Mouse (Mus musculus) heart, adult 2 months (tissue): ENCODE results near the gene Bpifc. TPM values are rescaled to one million over a fixed set of nuclear protein-coding genes. Genes with fewer than 3 reads are reported as not detected.

ENCODE experiments used
- DNase-seq, 2 experiments: peaks; one replicate each; pipeline ENCODE4 v3.0.0; 2021
- H3K27ac ChIP-seq: fragments of 200-600 bp; 2 replicates; pipeline ENCODE4 v1.8.1; 2022
- H3K27me3 ChIP-seq: fragments of 200-500 bp; 2 replicates; pipeline ENCODE4 v1.6.1; 2012; ENCODE audit warnings: mild to moderate bottlenecking, low read length, inconsistent platforms, mixed read lengths; ENCODE audit not compliant: control insufficient read depth, insufficient read depth
- H3K36me3 ChIP-seq: fragments of 200-500 bp; 2 replicates; pipeline ENCODE4 v1.6.1; 2012; ENCODE audit warnings: low read length, inconsistent platforms; ENCODE audit not compliant: control insufficient read depth, insufficient read depth
- H3K4me1 ChIP-seq: fragments of 200-500 bp; 2 replicates; pipeline ENCODE4 v1.6.1; 2011; ENCODE audit warnings: low read length; ENCODE audit not compliant: control insufficient read depth, insufficient read depth
- H3K4me3 ChIP-seq: fragments of 200-600 bp; 2 replicates; pipeline ENCODE4 v1.8.1; 2022
- H3K79me2 ChIP-seq: fragments of 200-500 bp; replicated peaks from 2 replicates; pipeline ENCODE4 v1.6.1; 2012; ENCODE audit warnings: mild to moderate bottlenecking, inconsistent platforms, low read length, moderate library complexity, mixed read lengths; ENCODE audit not compliant: control insufficient read depth, insufficient read depth
- H3K9ac ChIP-seq: fragments of 200-500 bp; 2 replicates; pipeline ENCODE4 v1.6.1; 2012; ENCODE audit warnings: low read depth, mild to moderate bottlenecking, control low read depth, inconsistent platforms, low read length, mixed read lengths
- CTCF ChIP-seq: fragments of 200-600 bp; IDR thresholded peaks from 2 replicates; pipeline ENCODE4 v1.8.1; 2022; ENCODE audit warnings: antibody characterized with exemption, mild to moderate bottlenecking, moderate library complexity
- EP300 ChIP-seq: fragments of 200-500 bp; IDR thresholded peaks from 2 replicates; pipeline ENCODE4 v1.6.1; 2011; ENCODE audit warnings: low read depth, low read length, control low read depth; ENCODE audit not compliant: insufficient read depth
- POLR2A ChIP-seq: fragments of 200-500 bp; IDR thresholded peaks from 2 replicates; pipeline ENCODE4 v1.6.1; 2011; ENCODE audit warnings: mild to moderate bottlenecking, low read depth, low read length, control low read depth; ENCODE audit not compliant: insufficient read depth
- WGBS: fragments of 180-500 bp; shearing (Covaris S2); methylation state at CpG from one replicate; pipeline ENCODE4 v1.1.7; 2018; 5-methylcytosine and 5-hydroxymethylcytosine counted together
- intact Hi-C: fragments of 180-260 bp; cut with DNase I; formaldehyde crosslinking; loops from one replicate; pipeline ENCODE4 v1.15.1; 2025
- polyA plus RNA-seq: library from polyadenylated mRNA; depleted of rRNA; stranded (reverse); fragments of >200 nt; gene quantifications from 2 replicates; pipeline ENCODE4 v1.2.3, GENCODE M21; 2012
- total RNA-seq, 2 experiments: library from RNA; stranded (reverse); gene quantifications; 2 replicates each; pipeline ENCODE4 v1.2.3; 2021

Gene Bpifc
- total and polyA plus RNA-seq, 3 experiments = not detected

GRCm38 (mm10) chr10:86050522-86050921 is 38.8 kb upstream of the Bpifc start:
- WGBS = 88% methylated on average over 2 of the region's 2 CpGs
- no peaks in the 10 kb centered on the region for H3K36me3 ChIP-seq

GRCm38 (mm10) chr10:86047786-86048185 is 36.1 kb upstream of the Bpifc start:
- no peaks in the 10 kb centered on the region; the same call in 1 of the 2 replicates for H3K36me3 ChIP-seq
- no peak overlapping the region for H3K27ac ChIP-seq
- WGBS = 76% methylated on average over 9 of the region's 9 CpGs
- H3K4me3 ChIP-seq = no peak overlapping the region
- no peak overlapping the region for H3K9ac ChIP-seq
- no peaks in the 10 kb centered on the region for H3K27me3 ChIP-seq
- intact Hi-C loops = no loop called here
- no peak for TF ChIP-seq EP300
- TF ChIP-seq CTCF = no peak
- no peak for TF ChIP-seq POLR2A
- H3K79me2 ChIP-seq = no peaks in the 10 kb centered on the region
- no peaks in the 10 kb centered on the region for H3K4me1 ChIP-seq
- DNase-seq = no peak

More at GRCm38 (mm10) chr10:86050522-86050921, 38.8 kb upstream of the Bpifc start:
- Histone ChIP-seq H3K27me3 (no peaks in the 10 kb centered on the region), H3K4me1 (no peaks in the 10 kb centered on the region), H3K27ac (no peak overlapping the region), H3K79me2 (no peaks in the 10 kb centered on the region), H3K9ac (no peak overlapping the region), H3K4me3 (no peak overlapping the region)
- TF ChIP-seq EP300 (no peak), POLR2A (no peak), CTCF (no peak)
- no peak for DNase-seq
- intact Hi-C loops = no loop called here

- H3K27me3 ChIP-seq = no peaks in the 10 kb centered on the region
- no peaks in the 10 kb centered on the region for H3K79me2 ChIP-seq
- intact Hi-C loops = no loop called here
- H3K4me3 ChIP-seq = no peak overlapping the region
- H3K27ac ChIP-seq = no peak overlapping the region
- H3K36me3 ChIP-seq = no peaks in the 10 kb centered on the region; the same call in 1 of the 2 replicates
- 100% methylated on average over 1 of the region's 1 CpGs for WGBS
- no peaks in the 10 kb centered on the region for H3K4me1 ChIP-seq
- no peak for DNase-seq
- no peak for TF ChIP-seq EP300
- no peak overlapping the region for H3K9ac ChIP-seq
Measured at GRCm38 (mm10) chr10:86046371-86046770, 34.7 kb upstream of the Bpifc start.

GRCm38 (mm10) chr10:86044066-86044465 is 32.4 kb upstream of the Bpifc start:
- no peaks in the 10 kb centered on the region for H3K4me1 ChIP-seq
- intact Hi-C loops = no loop called here

GRCm38 (mm10) chr10:86043651-86044050 is 32.0 kb upstream of the Bpifc start:
- Histone ChIP-seq H3K27ac (no peak overlapping the region), H3K9ac (no peak overlapping the region), H3K27me3 (no peaks in the 10 kb centered on the region), H3K4me3 (no peak overlapping the region), H3K79me2 (no peaks in the 10 kb centered on the region), H3K36me3 (no peaks in the 10 kb centered on the region; the same call in 1 of the 2 replicates), H3K4me1 (no peaks in the 10 kb centered on the region)
- TF ChIP-seq POLR2A (no peak), EP300 (no peak), CTCF (no peak)
- 91% methylated on average over 4 of the region's 4 CpGs for WGBS
- DNase-seq = no peak
- intact Hi-C loops = no loop called here

More at GRCm38 (mm10) chr10:86044066-86044465, 32.4 kb upstream of the Bpifc start:
- no peaks in the 10 kb centered on the region for H3K27me3 ChIP-seq
- H3K27ac ChIP-seq = no peak overlapping the region
- H3K4me3 ChIP-seq = no peak overlapping the region
- TF ChIP-seq POLR2A (no peak), EP300 (no peak), CTCF (no peak)
- no peaks in the 10 kb centered on the region; the same call in 1 of the 2 replicates for H3K36me3 ChIP-seq
- H3K79me2 ChIP-seq = no peaks in the 10 kb centered on the region
- DNase-seq = no peak
- no peak overlapping the region for H3K9ac ChIP-seq
- WGBS = 85% methylated on average over 8 of the region's 8 CpGs

GRCm38 (mm10) chr10:86034007-86034728 is 22.5 kb upstream of the Bpifc start:
- Histone ChIP-seq H3K4me1 (no peaks in the 10 kb centered on the region), H3K79me2 (no peaks in the 10 kb centered on the region), H3K27ac (no peak overlapping the region), H3K36me3 (peaks cover 4% of the 10 kb centered on the region), H3K4me3 (no peak overlapping the region), H3K27me3 (no peaks in the 10 kb centered on the region), H3K9ac (no peak overlapping the region)
- intact Hi-C loops = no loop called here
- WGBS = 60% methylated on average over 2 of the region's 2 CpGs
- no peak for DNase-seq
- TF ChIP-seq EP300 (no peak), POLR2A (no peak), CTCF (no peak)

- Histone ChIP-seq H3K36me3 (peaks cover 12% of the 10 kb centered on the region), H3K4me3 (no peak overlapping the region), H3K9ac (no peak overlapping the region), H3K27ac (no peak overlapping the region), H3K4me1 (peaks cover 5% of the 10 kb centered on the region), H3K27me3 (no peaks in the 10 kb centered on the region), H3K79me2 (no peaks in the 10 kb centered on the region)
- 94% methylated on average over 3 of the region's 3 CpGs for WGBS
- intact Hi-C loops = no loop called here
- no peak for DNase-seq
- TF ChIP-seq POLR2A (no peak), CTCF (no peak), EP300 (no peak)
Measured at GRCm38 (mm10) chr10:86032517-86032916, 20.8 kb upstream of the Bpifc start.
